Mouse (Mus musculus) hindbrain, embryonic 14.5 days (tissue): ENCODE measurements around the gene Ttc12. TPM values are rescaled to one million over a fixed set of nuclear protein-coding genes. Genes with fewer than 3 reads are reported as not detected.

Experiments
- ATAC-seq: fragments of 200-750 bp; cut with Nextera tagmentation; 2 replicates; pipeline ENCODE4 v1.8.0; 2017; ENCODE audit warnings: moderate number of reproducible peaks, mild to moderate bottlenecking, moderate TSS enrichment, moderate library complexity; ENCODE audit not compliant: low FRiP score
- DNase-seq: peaks from one replicate; pipeline ENCODE4 v3.0.0-alpha.2; 2015; ENCODE audit warnings: low spot score
- H3K27ac ChIP-seq: fragments of 300-500 bp; sonication (generic); 2 replicates; pipeline ENCODE4 v1.5.1; 2014; ENCODE audit warnings: mild to moderate bottlenecking, moderate library complexity
- H3K27me3 ChIP-seq: fragments of 300-500 bp; sonication (generic); 2 replicates; pipeline ENCODE4 v1.6.1; 2014; ENCODE audit warnings: mild to moderate bottlenecking, low read length, mixed read lengths; ENCODE audit not compliant: control insufficient read depth, insufficient read depth
- H3K36me3 ChIP-seq: fragments of 300-500 bp; sonication (generic); replicated peaks from 2 replicates; pipeline ENCODE4 v1.6.1; 2014; ENCODE audit not compliant: control insufficient read depth, insufficient read depth
- H3K4me1 ChIP-seq: fragments of 300-500 bp; sonication (generic); replicated peaks from 2 replicates; pipeline ENCODE4 v1.6.1; 2014; ENCODE audit warnings: antibody characterized with exemption, low read length, mixed read lengths; ENCODE audit not compliant: control insufficient read depth, insufficient read depth
- H3K4me2 ChIP-seq: fragments of 300-500 bp; sonication (generic); replicated peaks from 2 replicates; pipeline ENCODE4 v1.6.1; 2014; ENCODE audit warnings: mild to moderate bottlenecking, moderate library complexity
- H3K4me3 ChIP-seq: fragments of 300-500 bp; sonication (generic); replicated peaks from 2 replicates; pipeline ENCODE4 v1.5.1; 2014; ENCODE audit warnings: mild to moderate bottlenecking, low read length
- H3K9ac ChIP-seq: fragments of 300-500 bp; sonication (generic); 2 replicates; pipeline ENCODE4 v1.6.1; 2014
- H3K9me3 ChIP-seq: fragments of 300-500 bp; sonication (generic); 2 replicates; pipeline ENCODE4 v1.6.1; 2016; ENCODE audit warnings: low read length; ENCODE audit not compliant: control insufficient read depth
- WGBS: fragments of 180-500 bp; shearing (Covaris S2); extraction: QIAGEN DNeasy Blood & Tissue Kit; methylation state at CpG from one replicate; pipeline ENCODE4 v1.1.7; 2014; 5-methylcytosine and 5-hydroxymethylcytosine counted together
- polyA plus RNA-seq: library from polyadenylated mRNA; unstranded; fragments of >200 nt; fragmentation: Nextera tagmentation; extraction: Ambion mirVana; gene quantifications from 2 replicates; pipeline ENCODE4 v1.2.1, GENCODE M21; 2014

Ttc12 gene
- polyA plus RNA-seq, result 2.6 and 2.7 TPM in 2 replicates

DNA sequence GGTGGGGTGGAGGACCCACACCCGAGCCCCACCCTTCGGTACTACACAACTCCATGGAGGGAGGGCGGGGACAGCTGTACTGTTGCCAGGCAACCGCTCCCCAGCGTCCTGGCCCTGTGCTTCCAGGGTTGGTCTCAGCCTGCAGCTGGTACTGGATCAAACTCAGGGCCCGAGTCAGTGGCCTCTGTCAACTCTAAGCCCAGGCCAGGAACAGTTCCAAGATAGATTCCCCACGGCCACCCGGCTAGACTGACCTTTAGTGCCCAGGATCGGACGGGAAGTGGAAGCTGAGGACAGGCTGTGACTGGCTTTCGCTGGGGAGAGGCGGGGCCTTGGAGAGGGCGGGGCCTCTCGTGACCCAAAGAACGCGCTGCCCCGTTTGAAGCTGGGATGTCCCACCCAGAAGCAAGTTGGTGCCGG lies at the start of gene Ttc12:
Gene Ttc12, minus strand, starts transcription at position 334 of the 420 bp plus-strand sequence.
- Histone ChIP-seq H3K4me3 (peak within 1 kb of the TSS; percentile 28), H3K27ac (no peak within 1 kb of the TSS), H3K9me3 (no peaks in the 10 kb centered on the region), H3K36me3 (no peaks in the 10 kb centered on the region), H3K27me3 (no peaks in the 10 kb centered on the region), H3K4me1 (no peaks in the 10 kb centered on the region), H3K4me2 (peak within 1 kb of the TSS; percentile 59), H3K9ac (peak within 1 kb of the TSS; percentile 16; the same call in 1 of the 2 replicates)
- ATAC-seq, result peak; percentile 83
- peak; percentile 61 for DNase-seq
- WGBS, result 1% methylated on average over 18 of the region's 18 CpGs

- Histone ChIP-seq H3K4me2 (no peak overlapping the region), H3K4me1 (peaks cover 21% of the 10 kb centered on the region), H3K4me3 (no peak overlapping the region), H3K27ac (peak overlapping the region; percentile 74; the same call in 1 of the 2 replicates), H3K36me3 (peaks cover 56% of the 10 kb centered on the region), H3K9ac (no peak overlapping the region), H3K9me3 (no peaks in the 10 kb centered on the region), H3K27me3 (no peaks in the 10 kb centered on the region)
- ATAC-seq (no peak), DNase-seq (no peak)
- 32% methylated on average over 4 of the region's 4 CpGs for WGBS
Observed at GRCm38 (mm10) chr9:49534958-49535357, 48.9 kb upstream of the Ttc12 start.

DNA sequence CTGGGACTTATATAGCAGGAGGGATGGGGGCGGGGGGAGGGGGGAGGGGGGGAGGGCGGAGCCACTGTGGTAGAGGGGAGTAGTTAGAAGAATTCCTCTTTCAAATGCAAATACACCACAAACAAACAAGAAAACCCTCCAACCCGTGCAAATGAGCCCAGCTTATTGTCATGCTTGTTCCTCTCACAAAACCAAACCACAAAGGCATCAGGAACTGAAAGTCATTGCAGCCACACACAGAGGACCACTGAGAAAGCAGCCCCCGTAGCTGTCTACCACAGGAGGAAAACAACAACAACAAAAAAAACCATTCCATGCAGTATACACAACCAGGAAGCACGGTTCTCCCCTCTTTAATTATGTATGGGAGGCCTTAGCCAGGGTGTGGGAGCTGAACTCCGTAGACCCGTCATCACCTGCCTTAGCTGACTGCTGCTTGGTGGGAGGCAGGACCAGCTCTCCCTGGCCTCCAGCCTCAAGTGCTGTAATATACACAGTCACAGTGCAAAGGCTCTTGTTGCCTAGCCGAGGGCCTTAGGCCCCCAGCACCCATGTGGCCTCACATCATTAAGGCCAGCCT lies 48.0 kb upstream of the Ttc12 start:
- peak overlapping the region; percentile 74 for H3K27ac ChIP-seq
- no peaks in the 10 kb centered on the region for H3K9me3 ChIP-seq
- no peak overlapping the region for H3K4me2 ChIP-seq
- H3K36me3 ChIP-seq, result peaks cover 52% of the 10 kb centered on the region
- WGBS, result 15% methylated on average over 8 of the region's 8 CpGs
- no peaks in the 10 kb centered on the region for H3K27me3 ChIP-seq
- ATAC-seq (peak; percentile 63; the same call in 1 of the 2 replicates), DNase-seq (no peak)
- peaks cover 27% of the 10 kb centered on the region for H3K4me1 ChIP-seq
- no peak overlapping the region for H3K9ac ChIP-seq
- H3K4me3 ChIP-seq, result no peak overlapping the region

- peaks cover 49% of the 10 kb centered on the region for H3K36me3 ChIP-seq
- H3K27me3 ChIP-seq, result no peaks in the 10 kb centered on the region
- H3K9ac ChIP-seq, result no peak overlapping the region
- no peak overlapping the region for H3K4me3 ChIP-seq
- no peak for ATAC-seq
- H3K27ac ChIP-seq, result no peak overlapping the region
- H3K9me3 ChIP-seq, result no peaks in the 10 kb centered on the region
- peaks cover 27% of the 10 kb centered on the region for H3K4me1 ChIP-seq
- DNase-seq, result no peak
- 63% methylated on average over 7 of the region's 7 CpGs for WGBS
- no peak overlapping the region for H3K4me2 ChIP-seq
Observed at GRCm38 (mm10) chr9:49533455-49533854, 47.4 kb upstream of the Ttc12 start.

DNA sequence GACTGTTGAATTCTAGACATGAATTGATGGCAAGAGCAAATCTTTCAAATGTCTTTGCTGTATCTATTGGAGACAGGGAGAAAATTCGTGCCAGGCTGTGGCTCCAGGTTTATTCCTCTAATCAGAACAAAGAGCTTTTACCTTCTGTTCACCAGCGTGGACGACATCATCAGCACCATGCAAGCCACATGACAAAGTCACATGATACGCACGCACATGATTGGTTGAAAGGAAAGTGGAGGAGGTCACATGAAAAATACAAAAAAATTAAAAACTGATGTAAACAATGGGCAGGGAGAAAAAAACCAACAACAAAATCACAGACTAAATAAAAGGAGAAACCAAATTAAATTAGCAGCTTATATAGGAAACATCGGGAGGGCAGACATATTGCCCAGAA lies 45.8 kb upstream of the Ttc12 start:
- Histone ChIP-seq H3K9ac (no peak overlapping the region), H3K4me1 (peaks cover 34% of the 10 kb centered on the region), H3K36me3 (peaks cover 48% of the 10 kb centered on the region), H3K9me3 (no peaks in the 10 kb centered on the region), H3K27me3 (no peaks in the 10 kb centered on the region), H3K4me2 (no peak overlapping the region), H3K4me3 (no peak overlapping the region), H3K27ac (no peak overlapping the region)
- 80% methylated on average over 6 of the region's 6 CpGs for WGBS
- ATAC-seq (no peak), DNase-seq (no peak)

GRCm38 (mm10) chr9:49531257-49531656 lies 45.2 kb upstream of the Ttc12 start:
- Histone ChIP-seq H3K4me2 (no peak overlapping the region), H3K9me3 (no peaks in the 10 kb centered on the region), H3K4me3 (no peak overlapping the region), H3K36me3 (peaks cover 45% of the 10 kb centered on the region), H3K27ac (no peak overlapping the region), H3K27me3 (no peaks in the 10 kb centered on the region), H3K4me1 (peaks cover 34% of the 10 kb centered on the region), H3K9ac (no peak overlapping the region)
- 51% methylated on average over 7 of the region's 7 CpGs for WGBS
- DNase-seq (no peak), ATAC-seq (no peak)

GRCm38 (mm10) chr9:49530739-49531138 lies 44.7 kb upstream of the Ttc12 start:
- Histone ChIP-seq H3K4me1 (peaks cover 31% of the 10 kb centered on the region), H3K4me3 (no peak overlapping the region), H3K36me3 (peaks cover 40% of the 10 kb centered on the region), H3K9ac (no peak overlapping the region), H3K4me2 (no peak overlapping the region), H3K27ac (no peak overlapping the region), H3K27me3 (no peaks in the 10 kb centered on the region), H3K9me3 (no peaks in the 10 kb centered on the region)
- 38% methylated on average over 4 of the region's 4 CpGs for WGBS
- no peak for DNase-seq
- ATAC-seq, result no peak

- WGBS, result 63% methylated on average over 8 of the region's 8 CpGs
- H3K9ac ChIP-seq, result no peak overlapping the region
- no peak for DNase-seq
- H3K4me3 ChIP-seq, result no peak overlapping the region
- H3K4me1 ChIP-seq, result peaks cover 26% of the 10 kb centered on the region
- peaks cover 49% of the 10 kb centered on the region for H3K36me3 ChIP-seq
- H3K27me3 ChIP-seq, result no peaks in the 10 kb centered on the region
- H3K9me3 ChIP-seq, result no peaks in the 10 kb centered on the region
- H3K27ac ChIP-seq, result no peak overlapping the region
- no peak for ATAC-seq
- H3K4me2 ChIP-seq, result no peak overlapping the region
Observed at GRCm38 (mm10) chr9:49529366-49529959, 43.4 kb upstream of the Ttc12 start.

GRCm38 (mm10) chr9:49528943-49529342 lies 42.9 kb upstream of the Ttc12 start:
- H3K4me2 ChIP-seq, result no peak overlapping the region
- peaks cover 20% of the 10 kb centered on the region for H3K4me1 ChIP-seq
- no peaks in the 10 kb centered on the region for H3K27me3 ChIP-seq
- peaks cover 50% of the 10 kb centered on the region for H3K36me3 ChIP-seq
- ATAC-seq (no peak), DNase-seq (peak; percentile 68)
- no peak overlapping the region for H3K4me3 ChIP-seq
- WGBS, result 45% methylated on average over 10 of the region's 10 CpGs
- no peaks in the 10 kb centered on the region for H3K9me3 ChIP-seq
- no peak overlapping the region for H3K9ac ChIP-seq
- H3K27ac ChIP-seq, result no peak overlapping the region
